Mouse (Mus musculus): Measurements from ENCODE around the gene AC170998.1.

AC170998.1 gene

GRCm38 (mm10) chr17:28725783-28726182 lies at the start of gene AC170998.1:
Gene AC170998.1, plus strand, starts transcription at chr17:28726083.
- DNase-seq (ENCODE audit: low spot score in 2 of 2) = no peak

- peak in 1 of 2 experiments; percentile 13 for DNase-seq (ENCODE audit: low spot score in 2 of 2)
Observed at GRCm38 (mm10) chr17:28682311-28683084, 43.4 kb upstream of the AC170998.1 start.

- DNase-seq (ENCODE audit: low spot score in 2 of 2) = no peak
Observed at GRCm38 (mm10) chr17:28683601-28684000, 42.3 kb upstream of the AC170998.1 start.

- DNase-seq (ENCODE audit: low spot score in 2 of 2) = no peak
Observed at GRCm38 (mm10) chr17:28684631-28685030, 41.3 kb upstream of the AC170998.1 start.

GRCm38 (mm10) chr17:28687354-28687753 lies 38.5 kb upstream of the AC170998.1 start:
- no peak for DNase-seq (ENCODE audit: low spot score in 2 of 2)

GRCm38 (mm10) chr17:28689586-28690283 lies 36.1 kb upstream of the AC170998.1 start, which contains the start of gene Slc26a8:
Gene Slc26a8, minus strand, starts transcription at chr17:28690233.
- DNase-seq (ENCODE audit: low spot score in 2 of 2) = peak; percentile 46 to 82

GRCm38 (mm10) chr17:28690776-28691686 lies 34.9 kb upstream of the AC170998.1 start, which contains the start of gene Mapk14:
Gene Mapk14, plus strand, starts transcription at chr17:28691329.
- DNase-seq (ENCODE audit: low spot score in 2 of 2) = peak; percentile 99 to 100

GRCm38 (mm10) chr17:28691687-28692340 lies 34.1 kb upstream of the AC170998.1 start:
- DNase-seq (ENCODE audit: low spot score in 2 of 2) = peak; percentile 63 to 85

- peak; percentile 60 to 78 for DNase-seq (ENCODE audit: low spot score in 2 of 2)
Observed at GRCm38 (mm10) chr17:28692341-28692710, 33.6 kb upstream of the AC170998.1 start.

- no peak for DNase-seq (ENCODE audit: low spot score in 2 of 2)
Observed at GRCm38 (mm10) chr17:28693086-28693485, 32.8 kb upstream of the AC170998.1 start.

- no peak for DNase-seq (ENCODE audit: low spot score in 2 of 2)
Observed at GRCm38 (mm10) chr17:28694078-28694477, 31.8 kb upstream of the AC170998.1 start.

GRCm38 (mm10) chr17:28694832-28695231 lies 31.1 kb upstream of the AC170998.1 start:
- DNase-seq (ENCODE audit: low spot score in 2 of 2) = no peak

- no peak for DNase-seq (ENCODE audit: low spot score in 2 of 2)
Observed at GRCm38 (mm10) chr17:28696641-28697040, 29.2 kb upstream of the AC170998.1 start.

GRCm38 (mm10) chr17:28697290-28698195 lies 28.3 kb upstream of the AC170998.1 start:
- no peak for DNase-seq (ENCODE audit: low spot score in 2 of 2)

GRCm38 (mm10) chr17:28698245-28698644 lies 27.6 kb upstream of the AC170998.1 start:
- no peak for DNase-seq (ENCODE audit: low spot score in 2 of 2)

GRCm38 (mm10) chr17:28698672-28699071 lies 27.2 kb upstream of the AC170998.1 start:
- DNase-seq (ENCODE audit: low spot score in 2 of 2) = no peak

GRCm38 (mm10) chr17:28699789-28700188 lies 26.1 kb upstream of the AC170998.1 start:
- DNase-seq (ENCODE audit: low spot score in 2 of 2) = no peak

- DNase-seq (ENCODE audit: low spot score in 2 of 2) = no peak
Observed at GRCm38 (mm10) chr17:28701171-28701570, 24.7 kb upstream of the AC170998.1 start.

GRCm38 (mm10) chr17:28701737-28702136 lies 24.1 kb upstream of the AC170998.1 start:
- no peak for DNase-seq (ENCODE audit: low spot score in 2 of 2)

GRCm38 (mm10) chr17:28702646-28703045 lies 23.2 kb upstream of the AC170998.1 start:
- no peak for DNase-seq (ENCODE audit: low spot score in 2 of 2)

Measured in spleen, postnatal 4 days (tissue).